Mouse (Mus musculus) cerebellum, adult 2 months (tissue): ENCODE measurements around the gene Btbd19.

Experiments used
- CTCF ChIP-seq: fragments of 200-500 bp; IDR thresholded peaks from 2 replicates; pipeline ENCODE4 v1.5.1; 2011; ENCODE audit warnings: low read depth, mild to moderate bottlenecking, control low read depth, low read length, moderate library complexity, borderline replicate concordance; ENCODE audit not compliant: insufficient read depth
- POLR2A ChIP-seq: fragments of 200-500 bp; IDR thresholded peaks from 2 replicates; pipeline ENCODE4 v1.6.1; 2011; ENCODE audit warnings: low read length, control low read depth, borderline replicate concordance; ENCODE audit not compliant: insufficient read depth

DNA sequence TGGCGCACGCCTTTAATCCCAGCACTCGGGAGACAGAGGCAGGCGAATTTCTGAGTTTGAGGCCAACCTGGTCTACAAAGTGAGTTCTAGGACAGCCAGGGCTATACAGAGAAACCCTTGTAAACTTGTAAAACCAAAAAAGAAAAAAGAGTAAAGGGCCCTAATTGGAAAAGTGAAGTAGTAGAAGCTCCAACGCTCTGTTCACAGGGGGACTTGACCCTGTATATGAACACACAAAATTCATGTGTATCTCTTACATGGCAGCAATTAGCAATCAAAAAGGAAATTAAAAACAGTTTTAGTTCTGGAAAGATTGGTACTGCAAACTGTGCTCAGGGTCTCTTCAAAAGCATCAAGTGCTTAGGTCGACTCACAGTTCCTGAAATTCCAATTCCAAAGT is 30.8 kb upstream of the Btbd19 start:
- TF ChIP-seq POLR2A (no peak), CTCF (no peak)
